Mouse (Mus musculus): ENCODE data around the gene Prdx5. TPM values are rescaled to one million over a fixed set of nuclear protein-coding genes. Genes with fewer than 3 reads are reported as not detected.
A peak's percentile ranks its signal among the peaks of the same experiment; 100 is the strongest.

The Prdx5 gene
- 186 and 201 TPM in 2 replicates for polyA plus RNA-seq (2015; fragmentation: Nextera tagmentation; extraction: Ambion mirVana)

DNA sequence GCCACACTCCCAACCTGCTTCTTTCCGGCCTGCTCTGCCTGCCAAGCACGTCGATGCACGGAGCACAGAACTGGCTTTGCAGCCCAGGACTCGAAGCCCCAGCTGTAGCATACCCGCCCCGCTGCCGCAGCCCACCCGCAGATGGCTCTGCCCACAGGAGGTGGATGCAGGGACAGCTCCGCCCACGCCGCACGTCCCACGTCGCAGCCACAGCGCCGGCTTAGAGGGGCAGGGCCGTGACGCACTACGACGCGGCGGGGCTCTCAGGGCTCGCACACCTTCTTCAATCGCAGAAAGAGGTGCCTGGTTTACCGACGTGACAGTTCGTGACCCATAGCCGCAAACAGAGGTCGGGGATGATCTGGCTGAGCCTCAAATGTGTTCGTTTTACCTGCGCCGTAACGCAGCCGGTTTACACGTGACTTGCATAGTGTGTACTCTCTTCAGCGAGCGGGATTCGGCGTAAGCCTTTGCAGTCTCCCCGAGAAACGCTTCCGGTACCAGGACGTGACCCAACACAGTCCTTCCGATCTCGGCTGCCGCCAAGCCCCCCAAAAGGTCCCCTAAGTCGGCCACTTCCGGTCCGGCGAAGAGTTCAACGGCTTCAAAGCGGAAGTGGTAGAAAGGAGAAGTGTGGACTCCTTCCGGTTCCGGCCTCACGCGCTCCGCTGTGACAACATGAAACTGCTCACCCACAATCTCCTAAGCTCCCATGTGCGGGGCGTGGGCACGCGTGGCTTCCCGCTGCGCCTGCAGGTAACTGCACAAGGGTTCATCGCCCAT is at the start of gene Prdx5, which contains the start of gene Trmt112:
Prdx5 (minus strand) TSS at position 600 of the 783 bp plus-strand sequence.
Trmt112 (plus strand) TSS at position 192 of the 783 bp plus-strand sequence.
- peaks cover 59% of the 10 kb centered on the region for H3K36me3 ChIP-seq (ENCODE audit: poor library complexity, severe bottlenecking)
- H3K4me2 ChIP-seq = peak within 1 kb of the TSS; percentile 87
- peaks cover 25% of the 10 kb centered on the region for H3K4me1 ChIP-seq
- no peaks in the 10 kb centered on the region for H3K9me3 ChIP-seq (replicated peaks)
- peak within 1 kb of the TSS; percentile 62 for H3K4me3 ChIP-seq
- peak; percentile 95 for ATAC-seq
- H3K9ac ChIP-seq = peak within 1 kb of the TSS; percentile 80
- no peaks in the 10 kb centered on the region for H3K27me3 ChIP-seq
- under 1% methylated on average over 65 of the region's 65 CpGs for WGBS
- peak within 1 kb of the TSS; percentile 97 for H3K27ac ChIP-seq

DNA sequence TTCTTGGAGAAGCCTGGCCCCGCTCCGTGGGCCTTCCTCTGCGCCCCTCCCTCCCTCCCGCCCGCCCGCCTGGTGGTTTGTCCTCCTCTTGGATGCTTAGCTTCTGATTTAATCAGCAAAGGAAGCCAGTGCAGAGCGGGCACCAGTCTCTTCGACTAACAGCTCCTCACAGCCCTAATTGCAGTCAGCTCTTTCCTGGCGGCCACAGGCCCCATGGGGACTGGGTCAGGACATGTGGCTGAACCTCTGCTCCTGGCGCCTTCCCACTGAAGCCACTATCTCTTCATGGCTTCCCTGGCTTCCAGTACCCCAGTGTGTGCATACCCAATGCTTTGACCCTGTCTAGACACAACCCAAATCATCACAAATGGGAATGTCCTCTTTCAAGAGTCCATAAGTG is 46.6 kb upstream of the Prdx5 start:
- no peak for ATAC-seq
- no peaks in the 10 kb centered on the region for H3K9me3 ChIP-seq (replicated peaks)
- H3K4me1 ChIP-seq = peaks cover 14% of the 10 kb centered on the region
- H3K36me3 ChIP-seq (ENCODE audit: poor library complexity, severe bottlenecking) = peaks cover 22% of the 10 kb centered on the region; the same call in 1 of the 2 replicates
- no peaks in the 10 kb centered on the region for H3K27me3 ChIP-seq
- H3K9ac ChIP-seq = no peak overlapping the region
- H3K27ac ChIP-seq = no peak overlapping the region
- H3K4me3 ChIP-seq = no peak overlapping the region
- no peak overlapping the region for H3K4me2 ChIP-seq
- 81% methylated on average over 10 of the region's 10 CpGs for WGBS

DNA sequence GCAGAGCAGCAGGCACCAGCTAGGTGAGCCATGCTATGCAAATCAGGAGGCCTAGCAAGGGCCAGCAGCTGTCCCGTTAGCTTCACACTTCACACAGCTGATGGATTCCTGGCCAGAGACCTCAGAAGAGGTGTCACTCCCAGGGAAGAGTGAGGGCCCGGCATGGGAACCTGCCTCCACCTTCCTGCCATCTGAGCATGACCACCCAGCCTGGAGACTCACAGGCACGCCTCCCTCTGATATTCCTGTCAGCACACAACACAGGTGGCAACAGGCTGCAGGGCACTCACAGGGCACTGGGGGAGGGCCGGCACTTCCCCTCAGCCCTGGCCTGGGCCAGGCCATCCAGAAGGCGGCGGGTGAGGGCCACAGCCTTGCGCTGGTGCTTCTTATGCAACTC is 45.5 kb upstream of the Prdx5 start:
- no peaks in the 10 kb centered on the region for H3K9me3 ChIP-seq (replicated peaks)
- no peak for ATAC-seq
- no peak overlapping the region for H3K27ac ChIP-seq
- H3K9ac ChIP-seq = no peak overlapping the region
- H3K4me3 ChIP-seq = no peak overlapping the region
- H3K36me3 ChIP-seq (ENCODE audit: poor library complexity, severe bottlenecking) = peaks cover 22% of the 10 kb centered on the region; the same call in 1 of the 2 replicates
- H3K27me3 ChIP-seq = no peaks in the 10 kb centered on the region
- peaks cover 17% of the 10 kb centered on the region for H3K4me1 ChIP-seq
- H3K4me2 ChIP-seq = no peak overlapping the region
- WGBS = 86% methylated on average over 7 of the region's 7 CpGs

DNA sequence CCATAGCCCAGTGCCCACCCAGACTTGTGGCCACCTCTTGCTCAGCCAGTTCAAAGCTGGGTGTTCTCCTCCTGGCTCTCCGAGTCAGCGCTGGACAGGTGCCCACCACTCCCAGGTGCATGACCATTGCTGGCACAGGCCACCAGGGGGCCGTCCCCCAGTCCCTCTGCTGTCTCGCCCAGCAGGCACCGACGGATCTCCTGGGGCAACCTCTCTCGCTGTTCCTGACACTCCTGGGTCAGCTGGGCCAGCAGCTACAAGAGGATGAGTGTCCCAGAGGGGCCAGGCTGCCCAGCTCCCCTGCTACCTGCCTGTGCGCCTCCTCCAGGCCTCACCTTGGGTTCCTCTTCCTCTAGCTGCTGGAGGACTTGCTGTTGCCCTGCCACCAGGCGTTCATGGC is 44.1 kb upstream of the Prdx5 start:
- no peak for ATAC-seq
- peaks cover 17% of the 10 kb centered on the region; the same call in 1 of the 2 replicates for H3K36me3 ChIP-seq (ENCODE audit: poor library complexity, severe bottlenecking)
- H3K4me2 ChIP-seq = no peak overlapping the region
- WGBS = 52% methylated on average over 9 of the region's 9 CpGs
- no peak overlapping the region for H3K9ac ChIP-seq
- no peak overlapping the region for H3K27ac ChIP-seq
- H3K9me3 ChIP-seq (replicated peaks) = no peaks in the 10 kb centered on the region
- no peak overlapping the region for H3K4me3 ChIP-seq
- peaks cover 27% of the 10 kb centered on the region for H3K4me1 ChIP-seq
- H3K27me3 ChIP-seq = no peaks in the 10 kb centered on the region

DNA sequence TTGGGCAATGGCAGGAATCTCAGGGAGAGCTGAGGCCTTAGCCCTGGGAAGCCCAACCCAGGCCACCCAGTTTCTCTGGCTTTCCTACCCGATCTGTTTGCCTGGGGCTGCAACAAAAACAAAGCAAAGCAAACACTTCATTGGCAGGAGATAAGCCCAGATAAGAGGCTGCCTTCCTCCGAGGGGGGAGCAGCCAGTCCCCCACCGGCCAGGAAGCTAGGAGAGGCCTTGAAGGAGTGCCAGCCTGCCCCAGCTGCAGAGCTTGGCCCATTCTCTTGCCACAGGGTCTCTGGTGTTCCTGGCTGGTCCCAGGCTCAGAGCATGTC is 42.8 kb upstream of the Prdx5 start:
- H3K4me3 ChIP-seq = peak overlapping the region; percentile 60
- no peak for ATAC-seq

DNA sequence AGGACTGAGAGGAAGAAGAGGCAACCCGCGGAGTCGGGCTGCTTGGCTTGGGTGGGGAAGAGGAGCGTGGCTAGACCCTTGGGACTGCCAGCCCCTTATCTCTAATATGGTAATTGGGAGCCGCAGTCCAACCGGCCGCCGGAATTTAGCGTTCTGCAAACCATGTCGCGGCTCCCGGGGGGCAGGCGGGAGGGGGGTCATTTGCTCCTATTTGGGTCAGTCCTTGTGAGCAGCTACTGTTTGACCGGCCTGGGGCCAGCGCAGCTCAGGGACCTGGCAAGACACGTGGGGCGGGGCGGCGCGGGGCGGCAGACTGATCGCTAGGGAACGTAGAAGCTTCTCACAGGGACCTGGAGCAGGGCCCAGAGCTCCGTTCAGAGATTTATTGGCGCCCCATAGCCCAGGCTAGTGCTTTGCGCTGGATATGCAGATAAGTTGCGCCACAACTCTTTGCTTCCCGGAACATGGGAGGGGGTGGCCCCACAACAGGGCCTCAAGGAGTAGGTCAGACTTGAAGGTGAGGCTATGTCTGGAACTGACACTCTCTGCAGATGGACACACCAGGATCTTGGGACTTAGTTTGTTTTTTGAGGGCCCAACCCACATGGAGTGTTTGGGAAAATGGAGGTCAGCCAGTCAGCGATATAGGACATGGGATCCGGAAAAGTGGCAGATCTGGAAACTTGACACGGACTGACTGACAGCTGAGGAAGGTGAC is 42.2 kb upstream of the Prdx5 start:
- Histone ChIP-seq H3K36me3 (ENCODE audit: poor library complexity, severe bottlenecking) (peaks cover 17% of the 10 kb centered on the region; the same call in 1 of the 2 replicates), H3K4me2 (peak overlapping the region; percentile 98), H3K9me3 (replicated peaks) (no peaks in the 10 kb centered on the region), H3K4me3 (peak overlapping the region; percentile 60), H3K4me1 (peaks cover 27% of the 10 kb centered on the region), H3K27ac (peak overlapping the region; percentile 97), H3K9ac (peak overlapping the region; percentile 84), H3K27me3 (no peaks in the 10 kb centered on the region)
- 4% methylated on average over 31 of the region's 31 CpGs for WGBS
- ATAC-seq = peak; percentile 37

More for the DNA sequence above, 42.8 kb upstream of the Prdx5 start:
- peak overlapping the region; percentile 98 for H3K4me2 ChIP-seq
- H3K36me3 ChIP-seq (ENCODE audit: poor library complexity, severe bottlenecking) = peaks cover 17% of the 10 kb centered on the region; the same call in 1 of the 2 replicates
- H3K4me1 ChIP-seq = peaks cover 27% of the 10 kb centered on the region
- no peaks in the 10 kb centered on the region for H3K27me3 ChIP-seq
- H3K27ac ChIP-seq = no peak overlapping the region
- no peaks in the 10 kb centered on the region for H3K9me3 ChIP-seq (replicated peaks)
- peak overlapping the region; percentile 84 for H3K9ac ChIP-seq
- 29% methylated on average over 3 of the region's 3 CpGs for WGBS

DNA sequence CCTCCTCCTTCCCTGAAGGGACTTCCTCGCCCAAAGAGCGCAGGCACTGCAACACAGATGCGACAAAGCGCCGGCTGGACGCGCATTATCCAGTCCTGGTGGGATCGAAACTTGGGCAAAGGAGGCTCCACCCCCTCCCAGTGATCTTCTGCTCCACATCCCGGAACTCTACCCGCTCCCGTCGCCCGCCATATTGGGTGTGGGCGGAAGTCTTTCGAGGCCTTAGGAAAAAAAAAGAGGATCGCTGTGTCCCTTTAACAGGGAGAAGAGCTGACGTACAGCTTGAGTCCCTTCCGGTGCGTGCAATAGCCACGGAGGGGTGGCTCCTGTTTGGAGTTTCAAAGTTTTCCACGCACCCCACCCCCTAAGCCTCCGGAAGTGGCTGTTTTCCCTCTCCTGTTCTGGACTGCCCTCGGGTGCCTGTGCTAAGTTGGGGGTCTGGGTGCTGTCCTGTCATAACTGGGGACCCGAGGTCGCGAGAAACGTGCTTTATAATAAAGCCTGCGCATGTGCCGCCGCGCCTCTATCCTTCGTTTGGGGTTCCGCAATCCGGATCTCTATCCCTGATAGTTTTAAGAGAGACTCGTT is 41.6 kb upstream of the Prdx5 start:
- peak overlapping the region; percentile 84 for H3K9ac ChIP-seq
- H3K27ac ChIP-seq = peak overlapping the region; percentile 97
- peaks cover 17% of the 10 kb centered on the region; the same call in 1 of the 2 replicates for H3K36me3 ChIP-seq (ENCODE audit: poor library complexity, severe bottlenecking)
- ATAC-seq = peak; percentile 87
- H3K4me3 ChIP-seq = peak overlapping the region; percentile 60
- WGBS = under 1% methylated on average over 35 of the region's 35 CpGs
- no peaks in the 10 kb centered on the region for H3K9me3 ChIP-seq (replicated peaks)
- H3K4me1 ChIP-seq = peaks cover 27% of the 10 kb centered on the region
- H3K4me2 ChIP-seq = peak overlapping the region; percentile 98
- no peaks in the 10 kb centered on the region for H3K27me3 ChIP-seq

DNA sequence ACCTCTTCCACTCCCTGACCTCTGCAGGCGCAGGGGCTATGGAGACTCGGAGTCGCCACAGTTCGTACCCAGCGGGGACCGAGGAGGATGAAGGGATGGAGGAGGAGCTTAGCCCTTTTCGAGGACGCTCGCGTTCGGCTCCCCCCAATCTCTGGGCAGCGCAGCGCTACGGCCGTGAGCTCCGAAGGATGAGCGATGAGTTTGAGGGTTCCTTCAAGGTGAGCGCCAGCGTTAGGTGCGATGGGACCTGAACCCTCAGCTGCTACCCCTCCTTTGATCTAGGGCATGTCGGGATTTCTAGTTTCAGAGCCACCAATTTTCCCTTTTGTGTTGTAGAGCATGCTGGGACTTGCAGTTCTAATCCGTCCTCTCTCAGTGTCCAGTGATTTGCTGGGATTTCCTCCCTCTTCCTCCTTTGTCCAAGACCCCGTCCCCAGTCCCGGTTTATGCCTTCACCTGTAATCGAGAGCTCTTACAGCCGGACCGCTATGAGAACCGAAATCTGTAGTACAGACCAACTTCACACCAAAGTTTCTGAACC is 40.8 kb upstream of the Prdx5 start:
- WGBS = 1% methylated on average over 28 of the region's 28 CpGs
- ATAC-seq = peak; percentile 61
- Histone ChIP-seq H3K4me3 (peak overlapping the region; percentile 60), H3K27me3 (no peaks in the 10 kb centered on the region), H3K9me3 (replicated peaks) (no peaks in the 10 kb centered on the region), H3K36me3 (ENCODE audit: poor library complexity, severe bottlenecking) (peaks cover 16% of the 10 kb centered on the region), H3K4me2 (peak overlapping the region; percentile 98), H3K4me1 (peaks cover 27% of the 10 kb centered on the region), H3K27ac (peak overlapping the region; percentile 97), H3K9ac (peak overlapping the region; percentile 84)

DNA sequence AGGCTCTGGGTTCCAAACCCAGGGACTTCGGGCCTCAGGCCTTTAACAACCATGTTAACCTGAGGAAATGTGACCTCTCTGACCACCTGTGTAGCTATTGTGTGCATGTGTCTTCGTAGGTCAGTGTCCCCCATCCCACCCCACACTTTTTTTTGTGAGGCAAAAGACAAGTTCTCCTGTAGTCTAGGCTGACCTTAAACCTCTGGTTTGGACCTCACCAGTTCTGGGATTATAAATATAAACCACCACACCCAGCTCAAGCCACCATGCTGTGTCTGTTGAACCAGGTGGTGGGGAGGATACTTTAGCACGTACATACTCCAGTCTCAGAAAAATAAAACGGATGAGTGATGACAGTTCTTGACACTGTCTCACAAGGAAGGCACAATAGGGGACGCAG is 40.0 kb upstream of the Prdx5 start:
- no peaks in the 10 kb centered on the region for H3K9me3 ChIP-seq (replicated peaks)
- H3K4me3 ChIP-seq = peak overlapping the region; percentile 60
- H3K27ac ChIP-seq = peak overlapping the region; percentile 97; the same call in 1 of the 2 replicates
- H3K4me2 ChIP-seq = peak overlapping the region; percentile 98
- H3K27me3 ChIP-seq = no peaks in the 10 kb centered on the region
- peaks cover 27% of the 10 kb centered on the region for H3K4me1 ChIP-seq
- no peak for ATAC-seq
- 54% methylated on average over 5 of the region's 5 CpGs for WGBS
- H3K9ac ChIP-seq = peak overlapping the region; percentile 84
- H3K36me3 ChIP-seq (ENCODE audit: poor library complexity, severe bottlenecking) = peaks cover 16% of the 10 kb centered on the region

DNA sequence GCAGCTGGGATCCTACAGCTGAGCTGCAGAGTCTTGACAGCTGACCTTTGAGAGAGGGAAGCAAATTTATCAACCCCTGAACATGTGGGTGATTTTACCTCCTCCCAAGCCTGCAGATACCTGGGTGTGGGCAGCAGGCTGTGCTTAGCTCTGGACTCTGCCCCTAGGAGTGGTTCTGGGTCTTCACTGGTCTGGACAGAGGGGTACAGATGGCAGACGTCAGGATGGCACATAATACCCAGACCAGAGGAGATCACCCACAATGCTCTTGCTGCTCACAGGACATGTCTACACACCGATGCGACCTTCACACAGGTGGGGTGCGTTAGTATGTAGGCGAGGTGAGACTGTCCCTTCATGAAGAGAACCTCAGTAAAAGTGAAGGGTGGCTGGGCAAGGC is 39.6 kb upstream of the Prdx5 start:
- peak overlapping the region; percentile 98; the same call in 1 of the 2 replicates for H3K4me2 ChIP-seq
- ATAC-seq = no peak
- no peaks in the 10 kb centered on the region for H3K27me3 ChIP-seq
- WGBS = 90% methylated on average over 5 of the region's 5 CpGs
- H3K9ac ChIP-seq = no peak overlapping the region
- no peak overlapping the region for H3K27ac ChIP-seq
- peaks cover 27% of the 10 kb centered on the region for H3K4me1 ChIP-seq
- H3K9me3 ChIP-seq (replicated peaks) = no peaks in the 10 kb centered on the region
- H3K4me3 ChIP-seq = no peak overlapping the region
- H3K36me3 ChIP-seq (ENCODE audit: poor library complexity, severe bottlenecking) = peaks cover 15% of the 10 kb centered on the region

DNA sequence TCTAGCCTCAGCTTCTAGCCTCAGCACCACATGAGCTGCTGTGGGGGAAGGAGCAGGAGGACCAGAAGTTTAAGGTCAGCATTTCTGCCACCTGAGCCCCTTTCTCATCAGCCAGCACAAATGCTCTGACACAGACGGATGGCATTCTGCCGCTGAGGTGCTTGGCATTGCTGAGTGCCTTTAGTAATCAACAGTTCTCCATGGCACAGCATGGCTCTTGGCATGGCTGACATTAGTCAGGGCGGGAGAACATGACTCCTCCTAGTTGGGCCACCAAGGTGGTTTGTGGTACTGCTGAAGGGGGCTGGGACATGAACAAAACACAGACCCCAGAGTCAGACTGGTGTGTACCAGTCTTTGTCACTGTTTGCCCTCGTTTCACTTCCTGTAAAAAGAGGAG is 38.3 kb upstream of the Prdx5 start:
- Histone ChIP-seq H3K27ac (no peak overlapping the region), H3K4me3 (no peak overlapping the region), H3K4me2 (no peak overlapping the region), H3K9ac (0 out of 2 replicates have a peak overlapping the region, but pooled peaks have one; percentile 12), H3K9me3 (replicated peaks) (no peaks in the 10 kb centered on the region), H3K4me1 (peaks cover 27% of the 10 kb centered on the region), H3K27me3 (no peaks in the 10 kb centered on the region), H3K36me3 (ENCODE audit: poor library complexity, severe bottlenecking) (peaks cover 15% of the 10 kb centered on the region)
- WGBS = 79% methylated on average over 4 of the region's 4 CpGs
- no peak for ATAC-seq
